8 mouse cellular contexts compared by ENCODE assay signal in the genomic region with DNA sequence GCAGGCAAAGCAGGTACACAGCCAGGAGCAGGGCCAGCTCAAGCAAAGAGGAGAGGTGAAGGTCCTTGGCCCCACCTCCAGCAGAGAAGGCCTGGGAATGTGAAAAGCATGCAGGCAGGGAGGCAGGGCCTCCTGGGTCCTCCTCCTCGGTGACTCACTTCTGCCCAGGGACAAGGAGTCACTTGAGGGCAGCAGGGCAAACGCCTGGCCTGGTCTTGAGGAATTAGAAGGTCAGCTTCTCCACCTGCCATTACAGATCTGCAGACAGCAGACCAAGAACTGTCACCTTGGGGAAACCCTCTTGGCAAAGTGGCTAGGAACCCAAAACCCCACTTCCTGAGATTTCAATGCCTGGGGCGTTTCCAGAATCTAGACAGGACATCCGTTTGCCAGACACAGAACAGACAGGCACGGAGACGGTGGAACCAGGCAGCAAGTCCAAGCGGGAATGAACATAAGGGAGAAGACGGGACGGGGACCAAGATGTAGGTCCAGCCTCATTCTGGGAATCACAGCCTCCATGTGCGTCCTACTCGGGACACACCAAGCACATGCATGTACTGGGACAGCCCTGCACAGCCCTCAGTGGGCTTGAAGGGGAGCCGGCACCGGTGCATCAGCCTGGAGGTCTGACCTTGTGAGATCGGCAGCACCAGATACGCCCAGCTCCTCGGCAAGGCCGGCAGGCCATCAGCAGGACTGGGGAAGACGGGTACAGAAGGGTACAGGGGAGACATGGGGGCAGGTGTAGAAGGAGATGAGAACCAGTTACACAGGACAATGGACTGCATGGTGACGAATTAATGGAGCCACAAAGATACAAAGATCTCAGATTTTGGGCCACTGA. TPM values are rescaled to one million over a fixed set of nuclear protein-coding genes. Genes with fewer than 3 reads are reported as not detected.
A peak's percentile ranks its signal among the peaks of the same experiment; 100 is the strongest.
DNase-seq lines count a peak whose midpoint lies in the region; ATAC-seq lines count a peak whose summit lies in the region.

No protein-coding gene starts in this region.

- 57% methylated on average over 19 of the region's 19 CpGs for WGBS in forebrain, embryonic 16.5 days
- WGBS in hindbrain, embryonic 15.5 days = 54% methylated on average over 19 of the region's 19 CpGs
- WGBS in liver, embryonic 12.5 days (ENCODE audit: insufficient replicate concordance) = 38% methylated on average over 19 of the region's 19 CpGs

- peak overlapping the region; percentile 22; the same call in 1 of the 2 replicates for H3K27ac ChIP-seq in forebrain, embryonic 16.5 days (ENCODE audit: low read length)
- H3K27ac ChIP-seq in hindbrain, embryonic 15.5 days (replicated peaks) = peak overlapping the region; percentile 75; the same call in 1 of the 2 replicates
- H3K27ac ChIP-seq in liver, embryonic 12.5 days = peak overlapping the region; percentile 58

- peak overlapping the region; percentile 70 for H3K4me2 ChIP-seq in forebrain, embryonic 16.5 days (ENCODE audit: low read length)
- H3K4me2 ChIP-seq in hindbrain, embryonic 15.5 days = peak overlapping the region; percentile 83
- peak overlapping the region; percentile 99 for H3K4me2 ChIP-seq in liver, embryonic 12.5 days

- DNase-seq in CD4-positive helper T cell, adult 2 months (ENCODE audit: low read depth, low spot score) = peak; percentile 48
- DNase-seq in adrenal gland, adult 8-10 months = peak; percentile 88
- DNase-seq in neural tube, embryonic 10.5 days (ENCODE audit: extremely low spot score, low spot score) = peak; percentile 24
- no peak for DNase-seq in T-cell, adult 2 months (ENCODE audit: low spot score)

- peak; percentile 9; the same call in 1 of the 2 replicates for ATAC-seq in forebrain, embryonic 16.5 days
- peak; percentile 15 for ATAC-seq in hindbrain, embryonic 15.5 days (ENCODE audit: low FRiP score, low read depth)
- ATAC-seq in liver, embryonic 12.5 days = no peak
- no peak for ATAC-seq in inflammation-experienced regulatory T-cells, adult 6 months

- H3K4me1 ChIP-seq in forebrain, embryonic 16.5 days (replicated peaks; ENCODE audit: control insufficient read depth, insufficient read depth, low read length) = peaks cover 24% of the 10 kb centered on the region
- peaks cover 36% of the 10 kb centered on the region for H3K4me1 ChIP-seq in hindbrain, embryonic 15.5 days (replicated peaks)
- peaks cover 76% of the 10 kb centered on the region for H3K4me1 ChIP-seq in liver, embryonic 12.5 days

- H3K9ac ChIP-seq in forebrain, embryonic 16.5 days (replicated peaks; ENCODE audit: low read depth, low read length) = peak overlapping the region; percentile 97
- peak overlapping the region; percentile 88 for H3K9ac ChIP-seq in hindbrain, embryonic 15.5 days
- H3K9ac ChIP-seq in liver, embryonic 12.5 days = peak overlapping the region; percentile 93

- H3K4me3 ChIP-seq in forebrain, embryonic 16.5 days (replicated peaks; ENCODE audit: low read length) = peak overlapping the region; percentile 91
- H3K4me3 ChIP-seq in hindbrain, embryonic 15.5 days = peak overlapping the region; percentile 79
- H3K4me3 ChIP-seq in liver, embryonic 12.5 days = peak overlapping the region; percentile 89

- H3K27me3 ChIP-seq in forebrain, embryonic 16.5 days (replicated peaks; ENCODE audit: control insufficient read depth, insufficient read depth, low read length) = no peaks in the 10 kb centered on the region
- H3K27me3 ChIP-seq in hindbrain, embryonic 15.5 days = no peaks in the 10 kb centered on the region
- H3K27me3 ChIP-seq in liver, embryonic 12.5 days (replicated peaks) = no peaks in the 10 kb centered on the region

- no peaks in the 10 kb centered on the region for H3K9me3 ChIP-seq in forebrain, embryonic 16.5 days (ENCODE audit: control insufficient read depth, low read length)
- no peaks in the 10 kb centered on the region for H3K9me3 ChIP-seq in hindbrain, embryonic 15.5 days
- 0 out of 2 replicates have a peak, but pooled peaks cover 6% of the 10 kb centered on the region for H3K9me3 ChIP-seq in liver, embryonic 12.5 days (replicated peaks)

- no peaks in the 10 kb centered on the region for H3K36me3 ChIP-seq in forebrain, embryonic 16.5 days (ENCODE audit: control insufficient read depth, insufficient read depth)
- H3K36me3 ChIP-seq in hindbrain, embryonic 15.5 days = 0 out of 2 replicates have a peak, but pooled peaks cover under 1% of the 10 kb centered on the region
- H3K36me3 ChIP-seq in liver, embryonic 12.5 days = peaks cover 3% of the 10 kb centered on the region

RNA-seq across cellular contexts. Expression of gene Pkn1, which starts 1.4 kb away (rescaled TPM):
- 100 to 1,000 TPM; 108 to 141 (median 123) TPM for total RNA-seq in adrenal gland, adult 8-10 months (2022)
- 30.7 and 36.0 TPM in 2 replicates for polyA plus RNA-seq in forebrain, embryonic 16.5 days (2015; fragmentation: Nextera tagmentation; extraction: Ambion mirVana)
- polyA plus RNA-seq in hindbrain, embryonic 15.5 days (2015; fragmentation: Nextera tagmentation; extraction: Ambion mirVana) = 27.1 and 30.9 TPM in 2 replicates
- polyA plus RNA-seq in liver, embryonic 12.5 days (2016; fragmentation: Nextera tagmentation; extraction: Ambion mirVana) = 17.5 and 19.5 TPM in 2 replicates
- polyA plus RNA-seq in inflammation-experienced regulatory T-cells, adult 6 months (2017; shearing (Covaris generic)) = 10 to 100 TPM; 20.3 to 27.7 (median 24.6) TPM

RNA-seq across cellular contexts. Expression of gene Ddx39, which starts 17.4 kb away (rescaled TPM):
- 10 to 100 TPM; 15.4 to 28.6 (median 20.7) TPM for total RNA-seq in adrenal gland, adult 8-10 months (2022)
- 116 TPM in 2 replicates for polyA plus RNA-seq in forebrain, embryonic 16.5 days (2015; fragmentation: Nextera tagmentation; extraction: Ambion mirVana)
- polyA plus RNA-seq in hindbrain, embryonic 15.5 days (2015; fragmentation: Nextera tagmentation; extraction: Ambion mirVana) = 97.5 and 105 TPM in 2 replicates
- polyA plus RNA-seq in liver, embryonic 12.5 days (2016; fragmentation: Nextera tagmentation; extraction: Ambion mirVana) = 270 and 299 TPM in 2 replicates
- 100 to 1,000 TPM; 166 to 211 (median 167) TPM for polyA plus RNA-seq in inflammation-experienced regulatory T-cells, adult 6 months (2017; shearing (Covaris generic))

RNA-seq across cellular contexts. Expression of gene Ptger1, which starts 31.1 kb away (rescaled TPM):
- total RNA-seq in adrenal gland, adult 8-10 months (2022) = 1 to 10 TPM in 2 of 4 experiments, under 1 TPM in 2; 0.77 to 1.4 (median 1.1) TPM
- 0.45 and 1.3 TPM in 2 replicates for polyA plus RNA-seq in forebrain, embryonic 16.5 days (2015; fragmentation: Nextera tagmentation; extraction: Ambion mirVana)
- 1.00 and 1.0 TPM in 2 replicates for polyA plus RNA-seq in hindbrain, embryonic 15.5 days (2015; fragmentation: Nextera tagmentation; extraction: Ambion mirVana)
- polyA plus RNA-seq in liver, embryonic 12.5 days (2016; fragmentation: Nextera tagmentation; extraction: Ambion mirVana) = 0.25 and 0.41 TPM in 2 replicates
- 1 to 10 TPM in 2 of 3 experiments, under 1 TPM in 1; 0.60 to 1.2 (median 1.1) TPM for polyA plus RNA-seq in inflammation-experienced regulatory T-cells, adult 6 months (2017; shearing (Covaris generic))

RNA-seq across cellular contexts. Expression of gene Adgre5, which starts 43.5 kb away (rescaled TPM):
- total RNA-seq in adrenal gland, adult 8-10 months (2022) = 10 to 100 TPM; 21.8 to 45.5 (median 35.2) TPM
- 8.1 and 10.8 TPM in 2 replicates for polyA plus RNA-seq in forebrain, embryonic 16.5 days (2015; fragmentation: Nextera tagmentation; extraction: Ambion mirVana)
- polyA plus RNA-seq in hindbrain, embryonic 15.5 days (2015; fragmentation: Nextera tagmentation; extraction: Ambion mirVana) = 11.0 and 13.4 TPM in 2 replicates
- polyA plus RNA-seq in liver, embryonic 12.5 days (2016; fragmentation: Nextera tagmentation; extraction: Ambion mirVana) = 11.5 and 12.5 TPM in 2 replicates
- polyA plus RNA-seq in inflammation-experienced regulatory T-cells, adult 6 months (2017; shearing (Covaris generic)) = 100 to 1,000 TPM; 177 to 212 (median 210) TPM

RNA-seq across cellular contexts. Expression of gene Gipc1, which starts 45.1 kb away (rescaled TPM):
- total RNA-seq in adrenal gland, adult 8-10 months (2022) = 10 to 100 TPM; 35.1 to 48.0 (median 40.1) TPM
- polyA plus RNA-seq in forebrain, embryonic 16.5 days (2015; fragmentation: Nextera tagmentation; extraction: Ambion mirVana) = 147 and 151 TPM in 2 replicates
- polyA plus RNA-seq in hindbrain, embryonic 15.5 days (2015; fragmentation: Nextera tagmentation; extraction: Ambion mirVana) = 132 and 133 TPM in 2 replicates
- polyA plus RNA-seq in liver, embryonic 12.5 days (2016; fragmentation: Nextera tagmentation; extraction: Ambion mirVana) = 80.0 and 80.4 TPM in 2 replicates
- polyA plus RNA-seq in inflammation-experienced regulatory T-cells, adult 6 months (2017; shearing (Covaris generic)) = 10 to 100 TPM; 14.4 to 18.1 (median 14.7) TPM

Comparison
In these comparisons a context has a peak if more than half of its experiments do, and no peak if none do; other contexts are left out.
1. ATAC-seq: peak in forebrain, embryonic 16.5 days (single experiment) and hindbrain, embryonic 15.5 days (single experiment); none in liver, embryonic 12.5 days (single experiment) and inflammation-experienced regulatory T-cells, adult 6 months (single experiment).
2. H3K27ac ChIP-seq: peak in every context shown above with its lines; median percentile 75 in hindbrain, embryonic 15.5 days; 58 in liver, embryonic 12.5 days; 22 in forebrain, embryonic 16.5 days.
3. Peak in every context shown above with its lines, with median percentiles within 50 percentile points of each other: H3K4me2 ChIP-seq, H3K4me3 ChIP-seq and H3K9ac ChIP-seq.